Mouse (Mus musculus) adrenal gland, adult 18-20 months (tissue): ENCODE data around the gene Bco2. TPM values are rescaled to one million over a fixed set of nuclear protein-coding genes. Genes with fewer than 3 reads are reported as not detected.
A peak's percentile ranks its signal among the peaks of the same experiment; 100 is the strongest.

Experiments used
- DNase-seq, 2 experiments: peaks; one replicate each; pipeline ENCODE4 v3.0.0; 2021 to 2022; ENCODE audit warnings: low spot score in 2 of 2
- total RNA-seq, 2 experiments: library from RNA; stranded (reverse); gene quantifications; 1 replicate in 1 of 2; 2 replicates in 1 of 2; pipeline ENCODE4 v1.2.3; 2021

The Bco2 gene
- total RNA-seq, 2 experiments from 2014 or later = 4.6 to 4.7 TPM

DNA sequence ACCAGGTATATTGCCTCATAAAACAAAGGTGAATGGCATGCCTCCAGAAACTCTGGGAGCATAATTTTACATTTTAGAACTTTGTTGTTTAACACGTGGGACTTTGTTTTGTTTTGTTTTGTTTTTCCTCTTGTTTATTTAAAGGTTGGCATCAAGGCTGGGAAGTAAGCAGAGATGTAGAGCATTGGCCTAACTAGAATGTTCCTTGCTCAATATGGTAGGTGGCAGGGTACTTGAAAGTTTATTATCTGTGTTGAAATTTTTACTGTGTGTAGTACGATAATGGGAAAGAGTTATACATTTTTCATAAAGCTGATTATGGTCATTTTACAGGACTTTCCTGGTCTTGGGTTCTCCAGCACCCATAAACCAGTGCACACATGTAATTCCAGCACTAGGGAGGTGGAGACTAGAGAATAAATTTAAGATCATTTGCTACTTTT is 7.0 kb upstream of the Bco2 start:
- no peak for DNase-seq

DNA sequence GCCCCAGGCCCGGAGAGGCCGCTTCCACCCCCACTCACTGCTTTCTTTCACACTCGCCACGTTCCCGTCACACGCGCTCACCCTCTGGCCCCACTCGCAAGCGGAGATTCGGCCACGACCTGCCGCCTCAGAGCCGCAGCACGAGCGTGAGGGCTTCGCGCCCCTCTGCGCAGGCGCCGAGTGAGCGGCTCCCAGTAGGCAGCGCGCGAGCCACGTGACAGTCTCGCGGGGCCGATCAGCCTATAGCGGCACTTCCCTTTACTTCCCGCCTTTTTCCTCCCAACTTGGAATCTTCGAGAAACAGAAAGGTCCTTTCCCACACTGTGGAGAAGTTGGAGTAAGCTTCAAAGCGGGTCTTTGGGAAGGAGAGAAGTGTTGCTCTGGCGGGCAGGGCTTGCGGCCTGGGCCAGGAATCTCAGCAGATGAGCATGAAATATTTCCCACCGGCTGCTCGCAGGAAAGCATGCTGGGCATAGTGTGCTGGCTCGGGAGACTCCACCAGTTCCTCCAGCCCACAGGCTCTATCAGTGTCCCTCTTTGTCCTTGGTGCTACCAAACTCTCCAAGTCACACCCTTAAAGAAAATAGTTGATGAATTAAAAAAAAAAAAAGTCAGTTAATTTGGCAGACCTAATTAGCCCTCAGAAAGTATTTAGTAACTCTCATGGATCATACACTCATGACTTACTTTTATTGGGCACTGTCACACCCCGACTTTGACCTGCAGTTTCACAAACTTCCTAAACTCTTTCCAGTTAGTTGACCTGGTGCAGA is 6.3 kb upstream of the Bco2 start, which contains the start of gene Tex12:
Gene Tex12, minus strand, starts transcription at position 181 of the 773 bp plus-strand sequence.
- DNase-seq = no peak

DNA sequence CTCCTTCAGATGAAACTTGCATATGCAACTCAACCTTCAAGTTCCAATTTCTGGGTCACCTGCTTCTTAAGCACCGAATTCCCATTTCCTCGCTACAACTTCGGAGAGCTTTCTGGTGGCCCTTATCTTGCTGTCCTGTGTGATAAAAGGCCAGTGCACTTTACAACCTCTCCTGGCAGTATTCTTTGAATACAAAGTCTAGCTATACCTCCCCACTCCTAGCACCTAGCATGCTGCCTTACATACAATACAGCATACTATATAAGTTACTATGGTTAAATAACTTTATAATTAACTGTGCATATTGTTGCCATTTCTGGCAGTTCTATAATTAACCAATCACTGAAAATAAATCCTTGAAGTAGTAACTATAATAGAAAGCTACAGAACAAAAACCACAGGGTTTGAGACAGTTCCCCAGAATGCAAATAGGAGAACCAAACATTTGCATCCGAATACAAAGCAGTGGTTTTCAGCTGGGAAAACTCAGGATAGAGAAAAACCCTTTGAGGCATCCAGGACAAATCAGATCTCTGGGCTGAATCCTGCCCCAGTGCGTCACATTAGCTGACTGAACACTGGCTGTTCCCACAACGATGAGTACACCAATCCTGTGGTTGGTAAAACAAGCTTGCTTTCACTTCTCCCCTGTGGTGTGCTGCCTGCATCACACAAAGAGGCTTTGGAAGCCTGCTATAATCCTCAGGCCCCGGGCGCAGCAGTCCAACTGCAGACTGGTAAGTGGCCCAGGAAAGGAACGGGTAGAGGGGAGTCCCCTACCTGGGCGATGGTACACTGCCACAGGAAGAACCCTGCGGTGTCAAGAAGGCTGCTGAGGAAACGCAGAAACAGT is 514 bp downstream of the Bco2 start, which contains the start of gene Il18:
Gene Il18, plus strand, starts transcription at position 587 of the 853 bp plus-strand sequence.
- DNase-seq = peak; percentile 14 to 31

DNA sequence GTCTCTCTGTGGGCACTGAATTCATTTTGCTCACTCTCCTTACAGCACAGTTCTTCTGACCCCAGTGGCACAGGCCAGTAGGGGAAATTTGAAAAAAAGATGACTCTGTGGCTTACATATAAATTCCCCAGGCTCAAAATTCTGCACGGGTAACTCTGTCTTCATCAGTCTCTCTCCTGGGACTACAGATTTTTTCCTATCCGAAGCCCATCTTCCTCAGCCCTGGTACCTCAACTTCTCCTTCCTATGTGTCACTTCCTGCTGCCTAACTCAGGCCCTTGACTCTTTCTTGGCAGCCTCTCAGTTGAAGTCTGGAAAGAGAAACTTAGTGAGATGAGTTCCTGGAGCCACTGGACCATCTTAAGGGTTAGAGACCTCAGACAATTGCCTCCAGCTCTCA is 1.4 kb downstream of the Bco2 start:
- no peak for DNase-seq

DNA sequence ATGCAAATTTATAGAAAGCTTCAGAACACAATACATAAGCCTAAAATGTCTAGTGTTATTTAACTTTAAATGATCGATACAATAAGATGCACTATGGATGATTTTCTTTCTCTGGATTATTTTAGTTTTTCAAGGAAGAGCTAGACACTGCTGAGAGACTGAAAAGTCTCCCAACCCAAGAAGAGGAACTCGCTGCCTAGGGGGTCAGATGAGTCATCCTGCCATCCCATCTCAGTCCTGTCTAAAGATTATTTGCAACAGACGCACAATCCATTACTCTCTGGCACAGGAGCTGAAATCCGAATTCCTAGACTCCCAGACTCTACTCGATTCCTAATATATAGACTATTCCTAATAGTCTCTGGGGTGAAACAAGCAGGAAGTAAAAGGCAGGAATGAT is 2.8 kb downstream of the Bco2 start:
- no peak for DNase-seq

DNA sequence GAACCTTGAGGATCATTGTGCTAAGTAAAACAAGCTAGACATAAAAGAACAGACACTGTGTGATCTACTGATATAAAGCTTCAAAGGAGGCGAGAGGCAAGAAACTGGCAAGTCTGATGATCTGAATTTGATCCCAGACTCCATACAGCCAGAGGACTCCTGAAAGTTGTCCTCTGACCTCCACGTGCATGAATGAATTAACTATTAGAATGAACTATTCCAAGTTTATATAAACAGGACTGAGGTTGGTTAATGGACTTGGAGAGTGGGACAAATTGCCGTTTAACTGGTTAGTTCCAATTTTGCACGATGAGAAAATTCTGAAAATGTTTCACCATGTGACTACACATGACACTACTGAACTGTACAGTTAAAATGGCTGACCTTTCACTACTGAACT is 6.0 kb downstream of the Bco2 start:
- DNase-seq = no peak

DNA sequence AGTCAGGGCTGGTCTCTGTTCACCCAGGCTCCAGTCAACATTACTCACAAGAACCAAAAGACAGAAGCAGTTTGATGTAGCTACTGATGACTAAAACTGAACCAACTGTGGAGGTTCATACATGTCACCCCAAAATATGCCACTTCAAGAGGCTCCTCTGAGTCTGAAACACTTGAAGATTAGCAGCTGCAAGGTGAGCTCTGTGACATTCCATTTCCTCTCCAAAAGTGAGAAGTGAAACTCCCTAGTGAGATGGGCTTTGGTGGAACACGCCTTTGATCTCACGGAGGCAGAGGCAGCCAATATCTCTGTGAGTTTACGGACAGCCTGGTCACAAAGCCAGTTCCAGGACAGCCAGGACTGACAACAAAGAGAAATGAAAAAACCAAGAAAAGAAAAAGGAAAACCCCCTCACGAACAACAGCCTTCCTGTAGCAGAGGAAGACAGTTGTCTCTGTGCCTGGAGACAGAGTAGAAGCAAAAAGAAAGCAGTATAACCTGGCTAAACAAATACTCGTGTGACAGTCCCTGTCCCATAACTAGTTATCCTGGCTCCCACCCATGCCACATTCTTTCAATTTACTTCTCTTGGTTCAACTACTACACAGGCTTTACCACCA is 7.0 kb downstream of the Bco2 start:
- DNase-seq = no peak

DNA sequence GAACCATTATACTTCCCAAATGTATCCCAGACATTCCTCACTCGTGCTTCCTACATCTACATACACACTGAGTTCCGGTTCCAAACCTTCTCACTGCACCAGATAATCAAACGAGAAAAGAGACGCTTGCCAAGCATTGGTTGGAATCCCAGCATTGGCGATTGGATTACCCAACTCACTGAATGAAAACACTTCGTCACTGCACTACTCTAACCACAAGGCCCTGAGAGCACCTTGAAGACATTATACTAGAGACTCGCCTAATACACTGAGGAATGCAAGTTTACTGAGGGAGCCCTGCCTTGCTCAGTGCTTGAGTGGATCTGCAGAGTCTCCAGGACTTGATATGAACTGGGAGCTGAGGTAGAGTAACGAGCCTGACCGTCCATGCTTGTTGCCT is 12.6 kb downstream of the Bco2 start:
- no peak for DNase-seq

DNA sequence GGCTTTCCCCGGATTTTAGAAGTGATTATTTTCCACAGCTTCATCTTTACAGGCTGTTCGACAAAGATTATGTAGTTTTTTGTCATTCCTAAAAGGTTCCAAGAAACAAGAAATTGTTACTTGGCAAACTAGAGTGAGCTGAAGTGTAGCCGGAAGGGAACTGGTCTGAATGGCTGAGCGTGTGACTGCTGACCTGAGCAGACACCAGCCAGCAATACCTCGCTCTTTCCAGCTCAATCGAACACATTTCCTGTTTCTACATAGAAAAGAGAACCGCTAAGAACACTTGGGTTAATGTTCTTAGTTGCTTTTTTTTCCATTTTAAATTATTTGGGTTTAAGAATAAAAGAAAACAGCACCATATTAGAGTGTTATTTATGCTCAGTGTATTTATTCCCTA is 14.8 kb downstream of the Bco2 start:
- DNase-seq = no peak

DNA sequence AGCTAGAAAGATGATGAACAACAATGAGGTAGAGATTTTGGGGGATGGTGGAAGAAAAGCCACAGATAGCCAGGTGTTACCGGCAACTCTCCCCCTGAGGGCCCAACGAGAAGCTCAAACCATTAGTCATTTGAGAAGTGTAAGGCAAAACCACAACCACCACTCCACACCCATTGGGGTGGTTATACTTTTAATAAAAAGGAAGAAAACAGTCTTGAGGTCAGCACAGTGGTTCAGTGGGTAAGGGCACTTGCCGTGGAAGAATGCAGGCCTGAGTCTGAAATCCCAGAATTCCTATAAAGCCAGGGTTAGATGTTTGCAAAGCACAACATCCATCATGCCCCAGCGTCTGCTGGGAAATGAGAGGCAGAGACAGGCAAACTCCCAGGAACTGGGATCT is 17.7 kb downstream of the Bco2 start:
- DNase-seq = no peak

DNA sequence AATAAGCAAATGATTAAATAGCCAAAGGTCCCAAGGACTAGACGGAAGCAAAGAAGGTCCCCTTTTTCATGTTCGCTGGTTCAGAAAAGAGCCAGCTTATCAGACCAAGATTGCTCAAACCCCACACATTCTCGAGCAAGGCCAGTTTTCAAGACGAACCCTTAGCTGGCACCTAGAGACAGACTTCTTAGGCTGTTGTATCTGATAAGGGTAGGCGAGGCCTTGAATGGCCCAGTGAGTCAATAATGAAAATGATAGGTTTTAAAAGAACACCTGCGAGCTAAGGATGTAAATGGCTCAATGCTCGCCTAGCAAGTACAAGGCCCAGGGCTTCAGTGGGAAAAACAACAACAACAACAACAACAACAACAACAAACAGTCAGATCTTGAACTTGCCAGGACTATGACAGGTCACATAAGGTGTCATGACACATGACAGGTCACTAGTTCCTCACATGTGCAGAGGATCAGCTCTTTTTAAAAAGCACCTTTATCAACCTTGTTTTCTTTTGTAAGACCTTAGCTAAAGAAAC is 18.3 kb downstream of the Bco2 start:
- no peak for DNase-seq

DNA sequence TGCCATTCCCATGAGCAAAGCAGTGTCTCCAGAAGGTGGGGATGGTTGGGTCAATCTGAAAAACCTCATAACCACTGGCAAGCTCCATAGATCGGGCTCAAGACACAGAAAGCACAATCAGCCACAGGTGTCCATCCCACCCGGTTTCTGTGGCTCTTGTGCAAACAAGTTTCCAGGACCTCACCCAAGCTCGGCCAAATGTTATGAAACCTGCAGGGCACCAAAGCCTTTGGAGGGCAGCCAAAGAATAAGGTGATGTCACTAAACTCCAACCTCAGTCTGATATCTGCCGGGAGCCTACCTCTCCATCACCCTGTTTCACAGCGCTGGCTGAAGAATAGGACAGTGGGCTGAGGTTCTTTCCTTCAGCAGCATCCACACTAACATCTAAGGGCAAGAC is 19.1 kb downstream of the Bco2 start:
- DNase-seq = no peak

DNA sequence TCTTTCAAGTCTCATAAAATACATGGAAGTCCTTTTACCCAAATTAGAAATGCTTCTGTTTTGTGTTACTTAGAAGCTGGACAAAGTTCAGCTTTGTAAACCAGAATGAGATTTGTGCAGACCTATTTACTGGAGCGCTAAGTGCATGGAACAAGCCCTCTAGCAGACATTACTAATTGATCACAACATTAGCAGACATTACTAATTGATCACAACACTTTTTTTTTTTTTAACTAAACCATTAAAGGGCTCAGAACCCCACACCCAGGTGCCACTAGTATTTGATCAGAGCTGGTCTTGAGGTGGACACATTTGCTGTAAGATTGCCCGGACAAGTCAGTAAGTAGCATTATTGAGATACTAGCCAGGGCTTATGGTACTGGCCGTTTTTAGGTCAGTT is 21.2 kb downstream of the Bco2 start:
- DNase-seq = no peak

DNA sequence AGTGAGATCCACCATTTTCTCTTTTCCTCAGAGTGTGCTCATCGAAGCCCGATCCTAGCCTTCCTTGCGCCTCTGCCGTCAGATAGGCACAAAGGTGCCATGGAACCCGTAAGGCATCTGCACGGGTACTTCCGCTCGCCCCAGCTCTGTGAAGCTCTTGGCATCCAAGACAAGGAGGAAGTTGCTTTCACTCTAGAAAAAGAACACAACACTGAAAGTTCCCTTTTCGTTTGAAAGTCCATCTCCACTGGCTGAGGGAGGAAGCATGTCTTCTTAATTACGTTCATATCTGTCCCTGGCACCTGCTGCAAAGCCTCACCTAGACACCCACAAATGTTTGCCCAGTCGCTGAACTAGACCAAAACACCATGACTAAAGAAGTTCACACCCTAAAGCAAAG is 21.7 kb downstream of the Bco2 start:
- DNase-seq = no peak

DNA sequence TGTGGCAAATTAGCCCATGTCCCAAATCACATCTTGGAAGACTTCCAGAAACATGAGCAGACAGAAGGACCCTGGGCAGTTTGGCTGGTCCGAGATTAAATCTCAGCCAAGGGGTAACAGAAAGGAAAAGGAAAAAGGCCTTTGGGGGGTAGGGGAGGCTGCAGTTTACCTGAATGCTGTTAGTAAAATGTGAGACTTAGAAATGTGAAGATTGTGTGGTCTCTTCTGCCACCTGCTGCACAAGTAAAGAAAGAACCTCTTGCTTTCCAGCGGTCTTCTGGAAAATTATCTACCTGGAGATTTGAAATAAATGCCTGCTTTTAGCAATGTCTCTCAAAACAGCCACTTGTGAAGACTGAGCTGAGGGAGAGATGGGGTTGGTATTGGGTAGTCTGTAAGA is 24.1 kb downstream of the Bco2 start:
- peak in 1 of 2 experiments; percentile 14 for DNase-seq

DNA sequence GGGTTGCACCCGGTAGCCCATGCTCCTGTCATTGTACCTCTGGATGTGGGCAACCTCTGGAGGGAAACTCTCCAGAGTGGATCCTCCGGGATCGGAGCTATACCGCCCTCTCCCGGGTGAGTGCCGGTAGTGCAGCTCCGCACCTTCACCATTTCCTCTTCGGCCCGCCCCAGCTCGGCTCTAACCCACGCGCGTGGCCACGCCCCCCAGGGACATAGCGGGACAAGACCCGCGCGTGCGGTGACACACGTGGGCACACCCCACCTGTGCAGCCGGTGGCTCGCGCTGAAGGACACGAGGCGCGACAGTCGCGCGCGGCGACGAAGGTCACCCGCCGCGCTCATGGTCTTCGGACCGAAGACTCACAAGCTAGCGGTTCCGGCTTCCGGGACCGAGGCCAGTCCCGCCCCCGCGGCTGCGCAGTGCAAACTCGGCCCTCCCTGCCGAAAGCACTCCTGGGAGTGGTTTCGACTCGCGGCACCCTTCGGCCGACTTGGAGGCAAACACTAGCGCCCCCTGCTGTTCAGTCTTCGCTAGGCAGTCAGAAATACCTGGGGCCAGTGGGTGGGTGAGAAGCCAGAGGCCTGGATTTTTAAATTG is 26.6 kb downstream of the Bco2 start, which contains the start of gene Pts:
Gene Pts, minus strand, starts transcription at position 432 of the 600 bp plus-strand sequence.
- DNase-seq = peak; percentile 96 to 98

DNA sequence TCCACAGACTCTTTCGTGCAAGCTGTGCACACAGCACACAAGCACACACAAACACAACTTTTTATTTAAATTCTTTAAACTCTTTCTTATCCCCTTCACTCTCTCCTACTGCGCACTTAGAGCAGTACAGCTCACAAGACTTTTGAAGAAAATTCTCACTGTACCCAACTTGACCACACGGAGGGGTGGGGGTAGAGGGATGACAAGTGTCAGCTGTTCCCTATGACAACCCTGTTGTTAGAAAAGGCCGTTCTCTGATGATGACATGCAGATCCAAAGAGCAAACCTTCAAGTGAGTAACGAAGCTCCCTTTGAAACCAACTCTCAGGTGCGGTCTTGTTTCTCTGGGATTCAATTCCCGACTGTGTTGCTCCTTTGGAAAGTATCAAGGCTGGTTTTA is 27.1 kb downstream of the Bco2 start:
- DNase-seq = no peak

DNA sequence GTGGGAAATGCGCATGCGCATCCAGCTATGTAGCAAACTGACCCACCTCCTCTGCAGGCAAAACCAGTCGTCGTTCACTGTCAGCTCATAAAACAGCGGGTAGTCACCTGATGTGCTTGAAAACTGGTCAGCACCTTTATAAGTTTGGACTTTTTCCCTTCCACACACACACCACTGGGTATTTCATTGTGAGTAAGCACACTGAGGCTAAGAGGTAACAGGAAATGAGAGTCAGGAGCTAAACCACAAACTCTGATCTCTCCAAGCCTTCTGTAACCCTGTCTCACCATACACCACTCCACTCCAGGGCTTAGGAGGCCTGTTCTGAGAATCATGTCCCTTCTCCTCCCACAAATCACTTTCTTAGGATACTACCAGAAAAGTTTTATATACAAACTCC is 29.4 kb downstream of the Bco2 start:
- DNase-seq = no peak

DNA sequence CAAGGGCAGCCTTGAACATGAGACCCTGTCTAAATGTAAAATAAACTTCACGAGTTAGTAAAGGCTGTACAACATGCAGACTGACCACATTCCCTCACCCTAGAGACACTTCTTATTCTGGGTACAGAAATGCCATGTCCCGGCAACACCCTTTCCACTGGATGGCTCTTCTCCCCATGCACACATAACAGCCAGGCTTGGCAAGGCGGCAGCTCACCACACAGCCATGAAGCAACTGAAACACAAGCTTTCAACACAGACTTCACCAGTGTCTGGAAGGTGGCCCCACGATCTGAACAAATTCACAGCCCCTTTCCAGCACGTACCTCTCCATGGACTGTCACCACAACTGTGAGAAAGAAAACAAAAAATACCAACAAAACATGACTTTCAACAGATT is 30.0 kb downstream of the Bco2 start:
- DNase-seq = no peak

DNA sequence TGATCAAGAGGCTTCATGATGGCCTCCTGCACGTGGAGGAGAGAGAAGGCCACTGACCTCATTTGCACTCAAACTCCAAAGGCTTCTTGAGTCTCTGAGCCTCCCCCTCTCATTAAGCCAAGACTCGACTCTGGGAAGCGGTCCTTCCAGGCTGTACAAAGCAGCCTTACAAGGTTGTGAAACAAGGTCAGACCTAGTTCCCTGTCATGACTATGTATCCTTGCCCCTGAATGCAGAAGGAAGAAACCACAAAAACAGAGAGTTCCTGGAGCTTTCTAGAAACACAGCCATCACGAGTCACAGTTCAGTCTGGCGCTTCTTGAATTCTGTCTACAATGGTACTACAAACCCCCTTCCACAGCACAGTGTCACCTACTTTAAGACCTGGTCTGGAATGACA is 32.4 kb downstream of the Bco2 start:
- no peak for DNase-seq

DNA sequence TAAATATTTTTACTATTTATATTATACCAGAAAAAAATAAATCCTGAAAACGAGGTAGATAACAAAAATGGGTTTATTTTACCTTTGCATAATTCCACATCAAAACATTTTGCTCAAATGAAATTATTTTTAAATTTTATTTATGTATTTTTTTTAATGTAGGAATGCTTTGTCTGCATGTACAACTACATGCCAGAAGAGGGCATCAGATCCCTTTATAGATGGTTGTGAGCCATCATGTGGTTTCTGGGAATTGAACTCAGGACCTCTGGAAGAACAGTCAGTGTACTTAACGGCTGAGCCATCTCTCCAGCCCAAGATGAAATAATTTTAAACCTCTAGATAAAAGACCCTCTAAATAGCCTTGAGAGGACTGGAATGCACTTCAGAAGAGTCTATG is 33.4 kb downstream of the Bco2 start:
- DNase-seq = no peak
